Mouse (Mus musculus) gastrocnemius, adult 8-10 months (tissue): Measurements from ENCODE around the gene Krt222. TPM values are rescaled to one million over a fixed set of nuclear protein-coding genes. Genes with fewer than 3 reads are reported as not detected.

ENCODE experiments used
- total RNA-seq, 4 experiments: library from RNA; stranded (reverse); gene quantifications; 2 replicates each; pipeline ENCODE4 v1.2.4; 2022

Krt222 gene
- total RNA-seq, 4 experiments from 2014 or later: 1.7 to 3.0 (median 2.0) TPM

Other genes starting within 250 kb of the Krt222 start
- under 1 TPM in 3 of 4 experiments, not detected in 1; 0.25 to 0.60 (median 0.29) TPM for gene Top2a, start 219.9 kb downstream of the Krt222 start, total RNA-seq
- 10 to 100 TPM; 23.4 to 50.7 (median 34.4) TPM for gene Igfbp4, start 202.8 kb downstream of the Krt222 start, total RNA-seq
- gene Tns4, start 154.8 kb downstream of the Krt222 start, total RNA-seq: not detected
- gene Ccr7, start 89.0 kb downstream of the Krt222 start, total RNA-seq: not detected
- gene Smarce1, start 13.1 kb downstream of the Krt222 start, total RNA-seq: 10 to 100 TPM; 20.8 to 29.7 (median 25.3) TPM
- gene Krt24, start 41.2 kb upstream of the Krt222 start, total RNA-seq: not detected
- gene Krt25, start 78.9 kb upstream of the Krt222 start, total RNA-seq: not detected
- gene Krt26, start 93.9 kb upstream of the Krt222 start, total RNA-seq: not detected
- not detected for gene Krt27, start 107.0 kb upstream of the Krt222 start, total RNA-seq
- not detected for gene Krt28, start 130.8 kb upstream of the Krt222 start, total RNA-seq
- gene Krt10, start 145.3 kb upstream of the Krt222 start, total RNA-seq: 1 to 10 TPM; 3.5 to 4.4 (median 3.8) TPM
- under 1 TPM in 1 of 4 experiments, not detected in 3; 0.17 TPM for gene Krt12, start 178.2 kb upstream of the Krt222 start, total RNA-seq
- gene Krt20, start 194.1 kb upstream of the Krt222 start, total RNA-seq: under 1 TPM in 1 of 4 experiments, not detected in 3; 0.13 TPM
- not detected for gene Krt23, start 249.1 kb upstream of the Krt222 start, total RNA-seq